Mouse (Mus musculus) liver, embryonic 14.5 days (tissue): ENCODE data around the gene Tmem132d. TPM values are rescaled to one million over a fixed set of nuclear protein-coding genes. Genes with fewer than 3 reads are reported as not detected.

Source experiments
- ATAC-seq: fragments of 200-750 bp; cut with Nextera tagmentation; 2 replicates; pipeline ENCODE4 v1.8.0; 2017; ENCODE audit warnings: moderate number of reproducible peaks, mild to moderate bottlenecking, moderate library complexity; ENCODE audit not compliant: insufficient read depth
- DNase-seq, 3 experiments: peaks; one replicate each; pipeline ENCODE4 v3.0.0-alpha.2; 2012 to 2013; ENCODE audit warnings: low read depth in 3 of 3, low spot score in 3 of 3
- H3K27ac ChIP-seq: fragments of 300-500 bp; sonication (generic); 2 replicates; pipeline ENCODE4 v1.5.1; 2014; ENCODE audit warnings: moderate library complexity, mild to moderate bottlenecking, control low read depth, inconsistent platforms
- H3K27me3 ChIP-seq: fragments of 300-500 bp; sonication (generic); 2 replicates; pipeline ENCODE4 v1.6.1; 2014; ENCODE audit warnings: mild to moderate bottlenecking, low read length, moderate library complexity; ENCODE audit not compliant: control insufficient read depth, insufficient read depth
- H3K36me3 ChIP-seq: fragments of 300-500 bp; sonication (generic); replicated peaks from 2 replicates; pipeline ENCODE4 v1.6.1; 2014; ENCODE audit warnings: low read depth; ENCODE audit not compliant: control insufficient read depth, insufficient read depth
- H3K4me1 ChIP-seq, 2 experiments: fragments of 200-500 bp in 1 of 2; fragments of 300-500 bp in 1 of 2; sonication (generic) in 1 of 2; replicated peaks; 2 replicates each; pipeline ENCODE4 v1.6.1; 2012 to 2014; ENCODE audit warnings: antibody characterized with exemption in 1 of 2, inconsistent platforms in 1 of 2, low read length in 1 of 2; ENCODE audit not compliant: control insufficient read depth in 2 of 2, insufficient read depth in 2 of 2
- H3K4me2 ChIP-seq: fragments of 300-500 bp; sonication (generic); 2 replicates; pipeline ENCODE4 v1.6.1; 2014; ENCODE audit warnings: low read depth, mild to moderate bottlenecking, control low read depth, moderate library complexity
- H3K4me3 ChIP-seq, 2 experiments: fragments of 200-500 bp in 1 of 2; fragments of 300-500 bp in 1 of 2; sonication (generic) in 1 of 2; 2 replicates each; pipeline ENCODE4 v1.5.1; 2012 to 2014; ENCODE audit warnings: low read depth in 2 of 2, low read length in 2 of 2, mild to moderate bottlenecking in 2 of 2, control low read depth in 1 of 2, inconsistent platforms in 1 of 2, moderate library complexity in 1 of 2; ENCODE audit not compliant: insufficient read depth in 1 of 2
- H3K9ac ChIP-seq: fragments of 300-500 bp; sonication (generic); replicated peaks from 2 replicates; pipeline ENCODE4 v1.6.1; 2014; ENCODE audit warnings: mild to moderate bottlenecking, control low read depth, moderate library complexity
- H3K9me3 ChIP-seq: fragments of 300-500 bp; sonication (generic); 2 replicates; pipeline ENCODE4 v1.6.1; 2016; ENCODE audit warnings: low read length, mixed read lengths; ENCODE audit not compliant: control insufficient read depth
- CTCF ChIP-seq: IDR thresholded peaks from 2 replicates; pipeline ENCODE4 v1.5.1; 2016; ENCODE audit warnings: antibody characterized with exemption, low read depth, control low read depth
- EP300 ChIP-seq: IDR thresholded peaks from 2 replicates; pipeline ENCODE4 v1.6.1; 2016; ENCODE audit warnings: antibody characterized with exemption, low read depth
- WGBS: fragments of 180-500 bp; shearing (Covaris S2); extraction: QIAGEN DNeasy Blood & Tissue Kit; methylation state at CpG from one replicate; pipeline ENCODE4 v1.1.7; 2014; ENCODE audit not compliant: insufficient replicate concordance; 5-methylcytosine and 5-hydroxymethylcytosine counted together
- polyA plus RNA-seq, 2 experiments: library from polyadenylated mRNA; depleted of rRNA in 1 of 2; stranded (reverse) in 1 of 2; unstranded in 1 of 2; fragments of >200 nt; fragmentation: Nextera tagmentation in 1 of 2; extraction: Ambion mirVana in 1 of 2; gene quantifications; 2 replicates each; pipeline versions ENCODE4 v1.2.1 to v1.2.3; 2012 to 2014

The Tmem132d gene
- polyA plus RNA-seq, 2 experiments: under 0.01 TPM; not detected in 1

GRCm38 (mm10) chr5:128191710-128192109, 241.2 kb downstream of the Tmem132d start:
- WGBS: 71% methylated on average over 9 of the region's 9 CpGs
- DNase-seq (no peak), ATAC-seq (no peak)
- no peaks in the 10 kb centered on the region for H3K36me3 ChIP-seq
- H3K27ac ChIP-seq: no peak overlapping the region
- no peak overlapping the region for H3K4me2 ChIP-seq
- no peaks in the 10 kb centered on the region for H3K4me1 ChIP-seq
- no peak for TF ChIP-seq EP300
- TF ChIP-seq CTCF: no peak
- H3K9me3 ChIP-seq: no peaks in the 10 kb centered on the region
- H3K9ac ChIP-seq: no peak overlapping the region
- H3K27me3 ChIP-seq: no peaks in the 10 kb centered on the region
- no peak overlapping the region for H3K4me3 ChIP-seq

GRCm38 (mm10) chr5:128190243-128190820, 242.5 kb downstream of the Tmem132d start:
- H3K27ac ChIP-seq: no peak overlapping the region
- DNase-seq (no peak), ATAC-seq (no peak)
- H3K9ac ChIP-seq: no peak overlapping the region
- H3K36me3 ChIP-seq: no peaks in the 10 kb centered on the region
- TF ChIP-seq EP300 (no peak), CTCF (no peak)
- 68% methylated on average over 14 of the region's 14 CpGs for WGBS
- H3K4me1 ChIP-seq: no peaks in the 10 kb centered on the region
- H3K9me3 ChIP-seq: no peaks in the 10 kb centered on the region
- no peak overlapping the region for H3K4me2 ChIP-seq
- H3K4me3 ChIP-seq: no peak overlapping the region
- H3K27me3 ChIP-seq: no peaks in the 10 kb centered on the region

- Histone ChIP-seq H3K36me3 (no peaks in the 10 kb centered on the region), H3K9me3 (no peaks in the 10 kb centered on the region), H3K27ac (no peak overlapping the region), H3K9ac (no peak overlapping the region), H3K4me3 (no peak overlapping the region), H3K27me3 (no peaks in the 10 kb centered on the region), H3K4me1 (no peaks in the 10 kb centered on the region), H3K4me2 (no peak overlapping the region)
- no peak for TF ChIP-seq CTCF
- TF ChIP-seq EP300: no peak
- 49% methylated on average over 2 of the region's 2 CpGs for WGBS
- no peak for DNase-seq
- ATAC-seq: no peak
Observed at GRCm38 (mm10) chr5:128176234-128176633, 256.6 kb downstream of the Tmem132d start.

- Histone ChIP-seq H3K27me3 (no peaks in the 10 kb centered on the region), H3K4me3 (no peak overlapping the region), H3K4me2 (no peak overlapping the region), H3K9me3 (no peaks in the 10 kb centered on the region), H3K27ac (no peak overlapping the region), H3K4me1 (no peaks in the 10 kb centered on the region), H3K36me3 (no peaks in the 10 kb centered on the region), H3K9ac (no peak overlapping the region)
- TF ChIP-seq CTCF: no peak
- no peak for TF ChIP-seq EP300
- DNase-seq (no peak), ATAC-seq (no peak)
- 60% methylated on average over 12 of the region's 12 CpGs for WGBS
Observed at GRCm38 (mm10) chr5:128158901-128159675, 273.8 kb downstream of the Tmem132d start.

- no peak overlapping the region for H3K4me3 ChIP-seq
- no peaks in the 10 kb centered on the region for H3K36me3 ChIP-seq
- H3K4me2 ChIP-seq: no peak overlapping the region
- 72% methylated on average over 6 of the region's 8 CpGs for WGBS
- no peak for TF ChIP-seq EP300
- no peak for TF ChIP-seq CTCF
- H3K9me3 ChIP-seq: no peaks in the 10 kb centered on the region; the same call in 1 of the 2 replicates
- no peaks in the 10 kb centered on the region for H3K27me3 ChIP-seq
- DNase-seq (no peak), ATAC-seq (no peak)
- no peak overlapping the region for H3K9ac ChIP-seq
- H3K4me1 ChIP-seq: no peaks in the 10 kb centered on the region
- H3K27ac ChIP-seq: no peak overlapping the region
Observed at GRCm38 (mm10) chr5:128151461-128151860, 281.4 kb downstream of the Tmem132d start.
